Mouse (Mus musculus): ENCODE measurements at regions not wholly inside any gene's neighbourhood (a gene's known extent, or its start where the extent isn't known, plus 50 kb on each side); places are given as distances from the start of the nearest gene placed in this dataset.
A peak's percentile ranks its signal among the peaks of the same experiment; 100 is the strongest.

GRCm38 (mm10) chr4:95233034-95233433 lies 181.0 kb upstream of the Jun start:
- Histone ChIP-seq H3K36me3 (ENCODE audit: control insufficient read depth, insufficient read depth, low read length) (no peaks in the 10 kb centered on the region), H3K9ac (replicated peaks; ENCODE audit: low read depth, low read length) (no peak overlapping the region), H3K4me1 (ENCODE audit: control insufficient read depth, insufficient read depth, low read length) (no peaks in the 10 kb centered on the region), H3K27me3 (ENCODE audit: control insufficient read depth, insufficient read depth, low read length) (no peaks in the 10 kb centered on the region), H3K9me3 (ENCODE audit: control insufficient read depth, low read depth, low read length) (no peaks in the 10 kb centered on the region), H3K27ac (ENCODE audit: low read length) (no peak overlapping the region), H3K4me3 (ENCODE audit: low read depth, low read length) (no peak overlapping the region), H3K4me2 (replicated peaks; ENCODE audit: low read depth, low read length) (no peak overlapping the region)
- no peak for ATAC-seq (ENCODE audit: insufficient number of reproducible peaks, insufficient read depth, low FRiP score, low read depth)

DNA sequence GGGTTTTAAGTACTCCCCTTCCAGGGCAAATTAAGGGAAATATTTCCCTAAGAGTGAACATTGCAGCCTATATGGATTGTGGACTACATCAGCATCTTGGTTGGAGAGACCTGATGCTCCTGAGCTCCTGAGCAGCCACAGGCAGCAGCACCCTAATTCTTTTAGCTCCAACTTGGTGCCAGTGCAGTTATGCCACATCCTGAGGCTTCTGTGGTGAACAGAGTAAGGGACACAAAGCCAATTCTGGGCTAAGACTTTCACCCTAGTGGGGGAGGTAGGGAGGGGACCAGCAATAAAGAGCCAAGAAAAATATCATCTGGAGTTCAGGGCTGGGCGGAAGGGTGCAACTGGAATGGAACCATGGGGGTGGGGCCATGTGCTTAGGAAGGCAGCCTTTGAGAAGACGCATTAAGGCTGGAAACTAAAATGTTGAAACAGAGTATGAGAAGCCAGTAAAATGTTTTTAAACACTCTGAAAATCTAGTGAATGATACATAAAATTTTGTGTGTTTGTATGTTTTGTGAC lies 182.1 kb upstream of the Jun start:
- Histone ChIP-seq H3K4me1 (ENCODE audit: control insufficient read depth, insufficient read depth, low read length) (no peaks in the 10 kb centered on the region), H3K4me3 (ENCODE audit: low read depth, low read length) (no peak overlapping the region), H3K27ac (ENCODE audit: low read length) (no peak overlapping the region), H3K9me3 (ENCODE audit: control insufficient read depth, low read depth, low read length) (no peaks in the 10 kb centered on the region), H3K36me3 (ENCODE audit: control insufficient read depth, insufficient read depth, low read length) (no peaks in the 10 kb centered on the region), H3K9ac (replicated peaks; ENCODE audit: low read depth, low read length) (no peak overlapping the region), H3K4me2 (replicated peaks; ENCODE audit: low read depth, low read length) (no peak overlapping the region), H3K27me3 (ENCODE audit: control insufficient read depth, insufficient read depth, low read length) (no peaks in the 10 kb centered on the region)
- 82% methylated on average over 2 of the region's 2 CpGs for WGBS
- no peak for ATAC-seq (ENCODE audit: insufficient number of reproducible peaks, insufficient read depth, low FRiP score, low read depth)

DNA sequence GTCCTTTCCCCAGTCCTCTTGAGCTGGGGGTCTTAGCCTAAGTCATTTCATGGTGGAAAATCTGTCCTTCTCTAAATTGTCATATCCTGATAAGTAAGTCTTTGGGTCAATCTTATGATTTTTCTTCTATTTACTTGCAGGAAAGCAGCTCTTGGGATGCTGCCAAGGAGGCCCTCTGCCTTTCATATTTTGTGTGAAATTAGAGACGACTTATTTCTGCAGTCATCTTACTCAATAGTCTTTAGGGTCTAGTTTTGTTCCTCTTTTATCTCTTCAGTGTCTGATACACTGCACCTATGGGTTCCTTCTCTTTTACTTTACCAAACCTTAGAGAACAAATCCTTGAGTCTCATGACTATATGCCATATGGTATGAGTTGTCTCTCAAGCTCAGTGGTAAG lies 196.0 kb upstream of the Jun start:
- Histone ChIP-seq H3K9ac (replicated peaks; ENCODE audit: low read depth, low read length) (no peak overlapping the region), H3K4me2 (replicated peaks; ENCODE audit: low read depth, low read length) (no peak overlapping the region), H3K27ac (ENCODE audit: low read length) (no peak overlapping the region), H3K4me1 (ENCODE audit: control insufficient read depth, insufficient read depth, low read length) (no peaks in the 10 kb centered on the region), H3K4me3 (ENCODE audit: low read depth, low read length) (no peak overlapping the region), H3K27me3 (ENCODE audit: control insufficient read depth, insufficient read depth, low read length) (no peaks in the 10 kb centered on the region), H3K36me3 (ENCODE audit: control insufficient read depth, insufficient read depth, low read length) (no peaks in the 10 kb centered on the region), H3K9me3 (ENCODE audit: control insufficient read depth, low read depth, low read length) (no peaks in the 10 kb centered on the region)
- no peak for ATAC-seq (ENCODE audit: insufficient number of reproducible peaks, insufficient read depth, low FRiP score, low read depth)
- WGBS: 43% methylated on average over 1 of the region's 1 CpGs

- no peaks in the 10 kb centered on the region for H3K9me3 ChIP-seq (ENCODE audit: control insufficient read depth, low read depth, low read length)
- 84% methylated on average over 4 of the region's 4 CpGs for WGBS
- ATAC-seq (ENCODE audit: insufficient number of reproducible peaks, insufficient read depth, low FRiP score, low read depth): no peak
Measured at GRCm38 (mm10) chr4:95249031-95249430, 197.0 kb upstream of the Jun start.

DNA sequence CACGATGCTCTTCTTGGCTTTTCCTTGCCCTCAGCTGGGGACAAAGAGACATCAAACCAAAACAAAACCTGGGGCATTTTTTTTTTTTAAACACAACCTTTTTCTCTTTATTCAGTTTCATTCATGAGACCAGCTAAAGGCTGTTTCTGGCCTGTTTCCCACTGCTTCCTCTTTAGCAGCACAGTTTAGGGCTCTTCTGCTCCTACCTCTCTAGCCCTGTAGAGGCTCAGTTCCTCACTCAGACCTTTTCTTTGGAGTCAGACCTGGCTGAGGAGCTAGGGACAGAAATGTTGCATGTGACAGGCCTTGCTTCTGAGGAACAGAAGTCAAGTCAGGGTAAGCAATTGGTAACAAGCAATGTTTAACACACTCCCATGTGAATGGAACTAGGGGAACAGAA lies 198.1 kb upstream of the Jun start:
- H3K4me2 ChIP-seq (replicated peaks; ENCODE audit: low read depth, low read length): no peak overlapping the region
- H3K9ac ChIP-seq (replicated peaks; ENCODE audit: low read depth, low read length): no peak overlapping the region
- H3K4me3 ChIP-seq (ENCODE audit: low read depth, low read length): no peak overlapping the region
- no peak for ATAC-seq (ENCODE audit: insufficient number of reproducible peaks, insufficient read depth, low FRiP score, low read depth)
- no peaks in the 10 kb centered on the region for H3K27me3 ChIP-seq (ENCODE audit: control insufficient read depth, insufficient read depth, low read length)
- H3K9me3 ChIP-seq (ENCODE audit: control insufficient read depth, low read depth, low read length): no peaks in the 10 kb centered on the region
- H3K27ac ChIP-seq (ENCODE audit: low read length): no peak overlapping the region
- 59% methylated on average over 1 of the region's 1 CpGs for WGBS
- no peaks in the 10 kb centered on the region for H3K4me1 ChIP-seq (ENCODE audit: control insufficient read depth, insufficient read depth, low read length)
- H3K36me3 ChIP-seq (ENCODE audit: control insufficient read depth, insufficient read depth, low read length): no peaks in the 10 kb centered on the region

More at GRCm38 (mm10) chr4:95249031-95249430, 197.0 kb upstream of the Jun start:
- H3K36me3 ChIP-seq (ENCODE audit: control insufficient read depth, insufficient read depth, low read length): no peaks in the 10 kb centered on the region
- no peak overlapping the region for H3K9ac ChIP-seq (replicated peaks; ENCODE audit: low read depth, low read length)
- no peak overlapping the region for H3K4me2 ChIP-seq (replicated peaks; ENCODE audit: low read depth, low read length)
- H3K4me1 ChIP-seq (ENCODE audit: control insufficient read depth, insufficient read depth, low read length): no peaks in the 10 kb centered on the region
- H3K27me3 ChIP-seq (ENCODE audit: control insufficient read depth, insufficient read depth, low read length): no peaks in the 10 kb centered on the region
- no peak overlapping the region for H3K4me3 ChIP-seq (ENCODE audit: low read depth, low read length)
- no peak overlapping the region for H3K27ac ChIP-seq (ENCODE audit: low read length)

DNA sequence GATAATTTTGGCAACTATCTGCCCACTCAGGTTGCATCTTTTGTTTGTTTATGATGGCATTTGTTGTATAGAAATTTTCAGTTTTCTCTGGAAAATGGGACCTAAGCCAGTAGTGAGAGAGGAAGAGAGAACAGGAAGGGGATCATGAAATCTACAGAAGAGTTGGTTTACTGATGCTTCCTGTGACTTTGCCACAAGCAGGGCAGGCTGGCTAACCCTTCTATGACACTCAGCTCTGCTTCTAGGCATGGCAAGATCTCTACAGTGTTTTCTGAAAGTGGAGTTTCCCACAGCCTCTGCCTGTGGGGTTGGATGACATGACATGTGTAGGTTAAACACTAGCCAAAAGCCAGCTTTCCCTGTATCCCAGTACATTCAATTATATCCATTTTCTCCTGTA lies 217.7 kb upstream of the Jun start:
- Histone ChIP-seq H3K9me3 (ENCODE audit: control insufficient read depth, low read depth, low read length) (no peaks in the 10 kb centered on the region), H3K9ac (replicated peaks; ENCODE audit: low read depth, low read length) (no peak overlapping the region), H3K4me2 (replicated peaks; ENCODE audit: low read depth, low read length) (no peak overlapping the region), H3K36me3 (ENCODE audit: control insufficient read depth, insufficient read depth, low read length) (no peaks in the 10 kb centered on the region), H3K27ac (ENCODE audit: low read length) (no peak overlapping the region), H3K4me1 (ENCODE audit: control insufficient read depth, insufficient read depth, low read length) (no peaks in the 10 kb centered on the region), H3K27me3 (ENCODE audit: control insufficient read depth, insufficient read depth, low read length) (no peaks in the 10 kb centered on the region), H3K4me3 (ENCODE audit: low read depth, low read length) (no peak overlapping the region)
- no peak for ATAC-seq (ENCODE audit: insufficient number of reproducible peaks, insufficient read depth, low FRiP score, low read depth)

- no peak overlapping the region for H3K9ac ChIP-seq (replicated peaks; ENCODE audit: low read depth, low read length)
- no peak overlapping the region for H3K27ac ChIP-seq (ENCODE audit: low read length)
- H3K4me2 ChIP-seq (replicated peaks; ENCODE audit: low read depth, low read length): no peak overlapping the region
- ATAC-seq (ENCODE audit: insufficient number of reproducible peaks, insufficient read depth, low FRiP score, low read depth): no peak
- no peak overlapping the region for H3K4me3 ChIP-seq (ENCODE audit: low read depth, low read length)
- no peaks in the 10 kb centered on the region for H3K27me3 ChIP-seq (ENCODE audit: control insufficient read depth, insufficient read depth, low read length)
- no peaks in the 10 kb centered on the region for H3K4me1 ChIP-seq (ENCODE audit: control insufficient read depth, insufficient read depth, low read length)
- H3K36me3 ChIP-seq (ENCODE audit: control insufficient read depth, insufficient read depth, low read length): no peaks in the 10 kb centered on the region
- WGBS: 63% methylated on average over 1 of the region's 1 CpGs
- no peaks in the 10 kb centered on the region for H3K9me3 ChIP-seq (ENCODE audit: control insufficient read depth, low read depth, low read length)
Measured at GRCm38 (mm10) chr4:95270389-95270788, 218.4 kb upstream of the Jun start.

GRCm38 (mm10) chr4:95276231-95276630 lies 224.2 kb upstream of the Jun start:
- WGBS: 67% methylated on average over 3 of the region's 3 CpGs
- no peaks in the 10 kb centered on the region for H3K27me3 ChIP-seq (ENCODE audit: control insufficient read depth, insufficient read depth, low read length)
- no peak for ATAC-seq (ENCODE audit: insufficient number of reproducible peaks, insufficient read depth, low FRiP score, low read depth)
- no peaks in the 10 kb centered on the region for H3K36me3 ChIP-seq (ENCODE audit: control insufficient read depth, insufficient read depth, low read length)
- H3K9me3 ChIP-seq (ENCODE audit: control insufficient read depth, low read depth, low read length): no peaks in the 10 kb centered on the region
- H3K4me2 ChIP-seq (replicated peaks; ENCODE audit: low read depth, low read length): no peak overlapping the region
- H3K4me3 ChIP-seq (ENCODE audit: low read depth, low read length): no peak overlapping the region
- H3K27ac ChIP-seq (ENCODE audit: low read length): no peak overlapping the region
- H3K4me1 ChIP-seq (ENCODE audit: control insufficient read depth, insufficient read depth, low read length): peaks cover 20% of the 10 kb centered on the region
- H3K9ac ChIP-seq (replicated peaks; ENCODE audit: low read depth, low read length): no peak overlapping the region

DNA sequence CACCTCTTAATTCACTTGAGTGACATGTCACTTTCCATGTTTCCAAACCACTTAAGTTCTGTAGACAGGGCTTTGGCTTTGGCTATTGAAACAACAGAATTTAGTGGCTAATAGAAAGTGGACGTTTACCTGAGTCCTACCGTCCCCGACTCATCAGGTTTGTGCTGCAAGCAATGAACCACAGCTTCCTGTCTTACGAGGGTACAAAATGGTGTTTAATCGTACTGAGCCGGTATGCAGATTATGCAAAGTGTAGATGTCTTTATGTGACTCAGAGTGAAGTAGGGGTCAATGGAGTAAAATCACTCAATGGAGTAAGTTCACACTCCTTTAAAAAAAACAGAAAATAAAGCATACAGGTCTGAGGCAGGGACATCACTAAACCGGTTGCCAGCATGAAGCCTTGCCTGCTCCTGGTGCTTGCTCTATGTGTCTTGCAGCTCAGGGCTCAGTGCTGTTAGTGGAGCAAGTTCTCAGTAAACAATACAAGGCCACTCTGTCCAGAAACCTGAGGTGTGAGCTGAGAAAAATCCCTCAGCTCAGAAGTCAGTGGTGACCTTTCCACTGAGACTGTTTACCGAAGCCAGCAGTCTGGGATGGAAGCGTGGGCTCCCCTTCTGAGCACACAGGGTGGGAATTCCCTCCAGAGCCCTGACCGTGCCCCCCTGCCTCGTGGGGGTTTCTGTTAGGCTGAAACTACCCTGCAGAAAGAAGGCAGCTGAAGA lies 226.1 kb upstream of the Jun start:
- H3K9me3 ChIP-seq (ENCODE audit: control insufficient read depth, low read depth, low read length): no peaks in the 10 kb centered on the region
- WGBS: 33% methylated on average over 11 of the region's 11 CpGs
- no peak overlapping the region; the same call in 1 of the 2 replicates for H3K4me2 ChIP-seq (replicated peaks; ENCODE audit: low read depth, low read length)
- no peak overlapping the region for H3K4me3 ChIP-seq (ENCODE audit: low read depth, low read length)
- H3K9ac ChIP-seq (replicated peaks; ENCODE audit: low read depth, low read length): no peak overlapping the region
- H3K4me1 ChIP-seq (ENCODE audit: control insufficient read depth, insufficient read depth, low read length): peaks cover 20% of the 10 kb centered on the region
- ATAC-seq (ENCODE audit: insufficient number of reproducible peaks, insufficient read depth, low FRiP score, low read depth): peak; percentile 57
- peak overlapping the region; percentile 91 for H3K27ac ChIP-seq (ENCODE audit: low read length)
- no peaks in the 10 kb centered on the region for H3K27me3 ChIP-seq (ENCODE audit: control insufficient read depth, insufficient read depth, low read length)
- H3K36me3 ChIP-seq (ENCODE audit: control insufficient read depth, insufficient read depth, low read length): no peaks in the 10 kb centered on the region
